Mouse (Mus musculus): Measurements from ENCODE around the gene Lnx2. TPM values are rescaled to one million over a fixed set of nuclear protein-coding genes. Genes with fewer than 3 reads are reported as not detected.

The Lnx2 gene
- polyA plus RNA-seq, 1 experiment = 48.3 TPM

DNA sequence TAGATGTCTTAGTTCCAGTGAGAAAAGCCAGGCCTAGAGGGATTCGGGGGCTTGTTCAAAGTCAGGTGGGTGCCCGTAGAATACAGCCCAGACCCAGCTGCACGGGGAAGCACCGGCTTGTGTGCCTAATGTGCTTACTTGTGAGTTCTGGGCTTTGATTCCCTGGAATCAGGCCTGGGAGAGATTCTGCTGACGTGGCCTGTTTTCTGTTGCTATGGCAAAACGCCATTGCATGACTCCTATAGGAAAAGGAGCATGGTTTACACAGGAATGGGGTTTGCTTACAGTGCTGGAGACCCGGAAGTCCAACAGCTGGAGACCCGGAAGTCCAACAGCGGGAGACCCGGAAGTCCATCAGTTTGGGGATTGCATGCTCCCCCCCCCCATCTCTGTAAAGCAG lies 88.8 kb downstream of the Lnx2 start:
- Histone ChIP-seq H3K4me3 (ENCODE audit: control insufficient read depth, insufficient read depth, low read length) (no peak overlapping the region), H3K27me3 (ENCODE audit: control insufficient read depth, insufficient read depth, low read length) (no peaks in the 10 kb centered on the region; the same call in 1 of the 2 replicates), H3K27ac (ENCODE audit: control insufficient read depth, insufficient read depth, low read length) (no peak overlapping the region), H3K4me1 (replicated peaks; ENCODE audit: control insufficient read depth, insufficient read depth, low read length) (no peaks in the 10 kb centered on the region), H3K36me3 (ENCODE audit: control insufficient read depth, insufficient read depth, low read length) (no peaks in the 10 kb centered on the region)
- WGBS = 93% methylated on average over 10 of the region's 10 CpGs
- no peak for TF ChIP-seq POLR2A (IDR thresholded peaks at IDR 0.05; ENCODE audit: control insufficient read depth, extremely low read depth, insufficient read depth, low read length, poor library complexity)
- no peak for TF ChIP-seq CTCF (IDR thresholded peaks at IDR 0.05; ENCODE audit: borderline replicate concordance, control insufficient read depth, extremely low read depth, insufficient read depth, low read length, poor library complexity)
- no peak for DNase-seq

DNA sequence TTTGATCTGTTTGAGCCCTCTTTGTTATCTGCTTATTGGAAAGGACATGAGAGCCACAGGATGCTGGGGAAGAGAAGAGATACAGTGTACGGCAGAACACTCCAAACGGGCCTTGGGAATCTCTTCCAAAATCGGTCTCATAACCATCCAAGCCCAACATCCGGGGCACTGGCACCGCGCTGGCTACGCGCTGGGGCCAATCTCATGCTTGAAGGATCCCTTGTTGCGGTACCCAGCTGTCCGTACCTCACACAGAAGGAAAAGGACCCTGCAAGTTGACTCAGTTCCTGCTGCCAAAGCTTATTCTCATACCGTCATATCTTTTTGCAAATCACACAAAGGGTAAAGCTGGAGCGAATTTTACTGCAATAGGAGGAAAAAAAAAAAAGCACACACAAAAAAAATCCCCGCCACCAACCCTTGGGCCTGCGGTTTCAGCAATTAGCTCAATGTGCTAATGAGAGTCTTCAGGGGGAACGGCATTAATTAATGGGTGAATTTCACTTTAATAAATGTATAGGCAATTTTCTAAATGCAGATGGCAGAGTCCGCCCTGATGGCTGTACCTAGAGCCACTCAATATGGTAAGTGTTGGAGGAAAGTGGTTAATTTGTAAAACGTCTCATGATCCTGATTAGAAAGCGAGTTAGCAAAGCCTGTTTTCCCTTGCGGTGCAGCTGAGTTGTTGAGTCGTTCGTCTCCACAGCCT lies 90.5 kb downstream of the Lnx2 start:
- no peak for DNase-seq
- Histone ChIP-seq H3K4me1 (replicated peaks; ENCODE audit: control insufficient read depth, insufficient read depth, low read length) (no peaks in the 10 kb centered on the region), H3K4me3 (ENCODE audit: control insufficient read depth, insufficient read depth, low read length) (no peak overlapping the region), H3K27ac (ENCODE audit: control insufficient read depth, insufficient read depth, low read length) (no peak overlapping the region), H3K36me3 (ENCODE audit: control insufficient read depth, insufficient read depth, low read length) (no peaks in the 10 kb centered on the region), H3K27me3 (ENCODE audit: control insufficient read depth, insufficient read depth, low read length) (no peaks in the 10 kb centered on the region; the same call in 1 of the 2 replicates)
- 74% methylated on average over 21 of the region's 21 CpGs for WGBS
- TF ChIP-seq POLR2A (IDR thresholded peaks at IDR 0.05; ENCODE audit: control insufficient read depth, extremely low read depth, insufficient read depth, low read length, poor library complexity) (no peak), CTCF (IDR thresholded peaks at IDR 0.05; ENCODE audit: borderline replicate concordance, control insufficient read depth, extremely low read depth, insufficient read depth, low read length, poor library complexity) (no peak)

DNA sequence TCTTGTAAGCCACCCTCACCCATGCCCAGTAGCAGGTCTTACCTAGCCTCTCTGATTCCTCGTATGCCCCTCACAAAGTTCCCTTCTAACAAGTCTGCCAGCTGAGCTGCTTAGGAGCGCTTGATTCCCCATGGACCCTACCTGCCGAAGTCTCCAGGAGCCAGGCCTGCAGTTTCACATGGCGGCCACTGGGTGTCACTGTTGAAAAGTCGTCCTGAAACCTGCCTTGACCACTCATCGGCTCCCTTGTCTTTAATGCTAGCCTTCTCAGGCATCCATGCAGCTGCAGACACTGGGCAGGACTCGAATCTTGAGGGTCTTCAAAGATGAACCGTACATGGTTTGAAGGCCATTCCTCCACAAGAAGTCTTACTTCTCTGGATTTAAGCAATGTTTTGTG lies 93.2 kb downstream of the Lnx2 start:
- DNase-seq = peak; percentile 49
- no peak overlapping the region for H3K27ac ChIP-seq (ENCODE audit: control insufficient read depth, insufficient read depth, low read length)
- no peaks in the 10 kb centered on the region for H3K36me3 ChIP-seq (ENCODE audit: control insufficient read depth, insufficient read depth, low read length)
- TF ChIP-seq CTCF (IDR thresholded peaks at IDR 0.05; ENCODE audit: borderline replicate concordance, control insufficient read depth, extremely low read depth, insufficient read depth, low read length, poor library complexity) (peak; percentile 87), POLR2A (IDR thresholded peaks at IDR 0.05; ENCODE audit: control insufficient read depth, extremely low read depth, insufficient read depth, low read length, poor library complexity) (no peak)
- WGBS = 9% methylated on average over 8 of the region's 8 CpGs
- H3K4me1 ChIP-seq (replicated peaks; ENCODE audit: control insufficient read depth, insufficient read depth, low read length) = no peaks in the 10 kb centered on the region
- no peaks in the 10 kb centered on the region; the same call in 1 of the 2 replicates for H3K27me3 ChIP-seq (ENCODE audit: control insufficient read depth, insufficient read depth, low read length)
- H3K4me3 ChIP-seq (ENCODE audit: control insufficient read depth, insufficient read depth, low read length) = no peak overlapping the region

DNA sequence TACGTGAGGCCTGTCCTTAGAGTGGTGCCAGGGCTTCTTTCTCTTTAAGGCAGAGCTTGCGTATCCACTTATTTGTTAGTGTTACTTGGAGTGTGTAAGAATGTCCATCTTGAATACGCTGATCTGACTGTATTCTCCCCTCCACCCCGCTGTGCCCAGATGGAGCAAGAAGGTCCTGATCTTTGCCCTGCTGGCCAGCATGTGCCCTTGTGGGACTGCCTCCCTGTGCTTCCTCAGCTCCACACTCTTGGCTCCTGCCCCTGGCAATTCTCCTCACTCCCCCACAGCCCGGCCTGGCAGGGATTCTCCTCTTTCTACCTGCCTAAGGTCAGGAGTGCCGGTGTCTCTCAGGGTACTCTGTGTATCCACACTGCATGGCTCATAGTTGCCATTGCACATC lies 95.0 kb downstream of the Lnx2 start:
- WGBS = 92% methylated on average over 6 of the region's 6 CpGs
- TF ChIP-seq POLR2A (IDR thresholded peaks at IDR 0.05; ENCODE audit: control insufficient read depth, extremely low read depth, insufficient read depth, low read length, poor library complexity) = no peak
- no peak for TF ChIP-seq CTCF (IDR thresholded peaks at IDR 0.05; ENCODE audit: borderline replicate concordance, control insufficient read depth, extremely low read depth, insufficient read depth, low read length, poor library complexity)
- no peak for DNase-seq
- no peak overlapping the region for H3K4me3 ChIP-seq (ENCODE audit: control insufficient read depth, insufficient read depth, low read length)
- H3K27ac ChIP-seq (ENCODE audit: control insufficient read depth, insufficient read depth, low read length) = no peak overlapping the region
- H3K36me3 ChIP-seq (ENCODE audit: control insufficient read depth, insufficient read depth, low read length) = no peaks in the 10 kb centered on the region
- H3K4me1 ChIP-seq (replicated peaks; ENCODE audit: control insufficient read depth, insufficient read depth, low read length) = no peaks in the 10 kb centered on the region
- no peaks in the 10 kb centered on the region; the same call in 1 of the 2 replicates for H3K27me3 ChIP-seq (ENCODE audit: control insufficient read depth, insufficient read depth, low read length)

DNA sequence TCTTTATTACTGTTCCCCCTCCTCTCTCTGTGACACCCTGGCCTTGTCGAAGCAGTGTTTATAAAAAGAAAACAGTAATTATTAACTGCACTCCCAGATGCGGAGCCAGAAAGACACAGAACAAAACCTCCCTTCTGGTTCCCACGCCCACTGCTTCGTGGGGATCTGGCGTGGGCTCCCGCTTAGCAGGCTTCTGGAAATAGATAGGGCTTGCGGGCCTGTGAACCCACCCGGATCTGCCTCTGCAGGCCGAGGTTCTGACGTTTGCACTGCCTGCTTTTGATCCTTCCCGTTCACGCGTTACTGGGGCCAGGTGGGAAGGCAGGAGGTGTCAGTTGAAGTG lies 101.6 kb downstream of the Lnx2 start:
- WGBS = 54% methylated on average over 13 of the region's 13 CpGs
- TF ChIP-seq POLR2A (IDR thresholded peaks at IDR 0.05; ENCODE audit: control insufficient read depth, extremely low read depth, insufficient read depth, low read length, poor library complexity) (no peak), CTCF (IDR thresholded peaks at IDR 0.05; ENCODE audit: borderline replicate concordance, control insufficient read depth, extremely low read depth, insufficient read depth, low read length, poor library complexity) (no peak)
- Histone ChIP-seq H3K4me3 (ENCODE audit: control insufficient read depth, insufficient read depth, low read length) (no peak overlapping the region), H3K36me3 (ENCODE audit: control insufficient read depth, insufficient read depth, low read length) (no peaks in the 10 kb centered on the region), H3K4me1 (replicated peaks; ENCODE audit: control insufficient read depth, insufficient read depth, low read length) (peaks cover 17% of the 10 kb centered on the region), H3K27me3 (ENCODE audit: control insufficient read depth, insufficient read depth, low read length) (no peaks in the 10 kb centered on the region), H3K27ac (ENCODE audit: control insufficient read depth, insufficient read depth, low read length) (no peak overlapping the region)
- no peak for DNase-seq

DNA sequence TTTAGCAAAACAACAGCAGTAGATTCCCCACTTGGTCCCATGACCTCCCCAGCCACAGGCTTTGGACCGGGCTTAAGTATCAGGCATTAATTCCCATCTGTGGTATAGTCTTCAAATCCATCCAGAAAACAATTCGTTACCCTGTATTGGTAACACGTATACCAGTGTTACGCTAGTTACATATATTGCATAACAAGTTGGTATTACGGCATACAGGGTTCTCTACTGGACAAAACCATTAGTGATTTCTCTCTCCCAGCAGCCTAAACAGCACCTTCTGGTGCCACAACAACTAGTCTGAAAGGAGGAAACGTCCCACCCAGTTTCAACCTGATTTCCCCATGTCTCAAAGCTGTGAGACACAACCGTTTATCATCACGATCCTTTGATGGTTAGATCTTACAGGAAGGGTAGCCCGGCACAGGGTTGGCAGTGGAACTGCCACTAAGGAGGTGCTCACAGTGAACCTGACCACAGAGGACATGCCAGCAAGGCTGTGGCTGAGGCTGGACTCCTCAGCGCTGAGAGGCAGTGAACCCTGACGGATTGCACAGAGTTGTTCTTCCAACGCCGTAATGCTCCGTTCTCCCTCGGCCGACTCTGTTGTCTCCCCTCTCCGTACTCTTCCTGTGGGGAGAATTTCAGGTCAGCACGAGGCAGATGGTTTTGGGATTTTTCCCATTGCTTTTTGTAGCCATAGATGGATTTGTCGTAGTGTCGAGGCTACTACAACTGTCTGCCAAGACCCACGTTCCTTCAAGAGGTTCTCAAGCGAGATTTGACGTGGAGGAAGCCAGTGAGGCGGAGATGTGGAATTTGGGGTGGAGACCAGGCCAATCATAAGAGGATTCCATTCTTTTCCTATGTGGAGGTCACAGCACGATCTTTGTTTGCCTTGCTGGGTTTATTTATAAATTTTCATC lies 102.3 kb downstream of the Lnx2 start:
- 58% methylated on average over 25 of the region's 25 CpGs for WGBS
- H3K27ac ChIP-seq (ENCODE audit: control insufficient read depth, insufficient read depth, low read length) = no peak overlapping the region
- DNase-seq = peak; percentile 10

More for the DNA sequence above, 102.3 kb downstream of the Lnx2 start:
- no peaks in the 10 kb centered on the region for H3K36me3 ChIP-seq (ENCODE audit: control insufficient read depth, insufficient read depth, low read length)
- peaks cover 17% of the 10 kb centered on the region for H3K4me1 ChIP-seq (replicated peaks; ENCODE audit: control insufficient read depth, insufficient read depth, low read length)
- no peak overlapping the region for H3K4me3 ChIP-seq (ENCODE audit: control insufficient read depth, insufficient read depth, low read length)
- no peaks in the 10 kb centered on the region for H3K27me3 ChIP-seq (ENCODE audit: control insufficient read depth, insufficient read depth, low read length)
- TF ChIP-seq POLR2A (IDR thresholded peaks at IDR 0.05; ENCODE audit: control insufficient read depth, extremely low read depth, insufficient read depth, low read length, poor library complexity) (no peak), CTCF (IDR thresholded peaks at IDR 0.05; ENCODE audit: borderline replicate concordance, control insufficient read depth, extremely low read depth, insufficient read depth, low read length, poor library complexity) (no peak)
